Mouse (Mus musculus) C2C12 (cell line): ENCODE data around the gene Ptgs1.

Experiments
- CEBPB ChIP-seq: IDR thresholded peaks from one replicate; pipeline ENCODE4 v1.6.1; 2011; ENCODE audit warnings: low read depth, mild to moderate bottlenecking, control low read depth, moderate library complexity
- CTCF ChIP-seq: IDR thresholded peaks from one replicate; pipeline ENCODE4 v1.5.1; 2011; ENCODE audit not compliant: control insufficient read depth, insufficient read depth, insufficient read length
- FOSL1 ChIP-seq: IDR thresholded peaks from one replicate; pipeline ENCODE4 v1.8.0; 2011; ENCODE audit warnings: mild to moderate bottlenecking, low read length; ENCODE audit not compliant: poor library complexity, insufficient read depth, severe bottlenecking
- MAX ChIP-seq: IDR thresholded peaks from one replicate; pipeline ENCODE4 v1.6.1; 2011; ENCODE audit warnings: mild to moderate bottlenecking, control low read depth
- MYOD1 ChIP-seq: IDR thresholded peaks from one replicate; pipeline ENCODE4 v1.6.1; 2011; ENCODE audit warnings: low read depth; ENCODE audit not compliant: control insufficient read depth, insufficient read length
- MYOG ChIP-seq: IDR thresholded peaks from one replicate; pipeline ENCODE4 v1.6.1; 2011; ENCODE audit not compliant: control insufficient read depth, insufficient read length; ENCODE audit errors: extremely low read depth
- USF1 ChIP-seq: IDR thresholded peaks from one replicate; pipeline ENCODE4 v1.6.1; 2011; ENCODE audit warnings: low read depth, mild to moderate bottlenecking, control low read depth, moderate library complexity

DNA sequence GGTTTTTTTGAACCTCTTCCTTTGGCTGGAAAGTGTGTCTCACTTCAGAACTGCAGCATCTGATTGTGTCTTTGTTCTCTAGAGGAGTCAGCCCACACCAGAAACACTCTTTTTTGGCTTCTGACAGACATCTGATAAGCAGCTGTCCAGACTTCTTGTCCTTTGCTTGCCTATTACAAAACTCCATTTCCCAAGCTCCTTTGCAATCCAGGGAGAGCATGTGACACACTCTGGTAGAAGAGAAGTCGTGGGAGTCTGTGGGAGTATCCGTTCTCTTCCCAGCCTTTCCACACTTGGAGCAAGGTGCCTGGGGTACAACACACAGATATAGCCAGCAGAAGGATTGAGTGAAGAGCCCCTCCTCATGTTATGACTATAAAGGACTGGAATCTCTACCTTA is 5.6 kb upstream of the Ptgs1 start:
- TF ChIP-seq CTCF (no peak), USF1 (peak; percentile 90), MAX (no peak), MYOD1 (peak; percentile 11), CEBPB (no peak), MYOG (no peak), FOSL1 (no peak)
